18 mouse cellular contexts compared by ENCODE assay signal in the genomic region with DNA sequence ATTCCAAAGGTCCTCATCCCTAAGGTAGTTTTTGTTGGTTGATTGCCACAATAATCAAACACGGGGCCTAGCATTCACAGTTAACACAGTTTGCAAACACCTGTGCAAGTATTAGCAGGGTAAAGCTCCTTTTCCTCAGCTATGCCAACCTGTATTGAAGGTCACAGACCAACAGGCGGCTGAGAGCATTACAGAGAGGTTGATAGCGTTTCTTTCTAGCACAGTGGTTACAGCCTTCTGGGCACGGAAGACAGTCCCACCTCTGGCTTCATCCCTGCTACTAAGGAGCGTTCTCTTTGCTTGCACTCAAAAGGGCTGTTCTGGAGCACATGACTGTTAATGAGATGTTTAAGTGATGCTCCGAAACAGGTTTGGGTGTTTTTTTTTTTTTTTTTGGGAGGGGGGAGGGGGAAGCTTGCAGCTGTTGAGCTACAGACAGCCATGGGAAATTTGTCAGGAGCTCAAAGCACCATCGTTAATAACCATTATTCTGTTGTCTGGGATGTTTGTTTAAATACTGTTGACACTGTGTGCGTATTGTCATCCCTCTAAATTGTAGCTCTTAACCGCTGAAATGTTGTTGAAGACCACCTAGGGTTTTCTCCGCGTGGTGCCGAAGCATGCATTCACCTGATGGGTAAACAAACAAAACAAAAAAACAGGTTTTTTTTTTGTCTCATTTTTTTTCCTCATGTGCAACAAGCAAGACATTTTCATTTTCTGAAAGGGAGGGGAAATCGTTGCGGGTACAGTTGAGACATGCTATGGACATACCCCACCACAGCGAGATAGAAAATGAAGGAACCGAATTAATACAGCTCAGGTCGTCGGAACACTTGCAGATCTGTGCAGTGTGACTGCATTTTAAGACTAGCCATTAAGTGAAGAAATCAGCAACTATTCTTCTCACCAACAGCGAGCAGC. TPM values are rescaled to one million over a fixed set of nuclear protein-coding genes. Genes with fewer than 3 reads are reported as not detected.
DNase-seq lines count a peak whose midpoint lies in the region; ATAC-seq and TF ChIP-seq lines count a peak whose summit lies in the region.
"Had no signal": no experiment of that assay in that cellular context is flagged by ENCODE, and none has a peak within 500 bp of the region (broad histone marks: within the 10 kb centered on the region; RNA-seq: fewer than 3 reads in every experiment).

No protein-coding gene starts in this region.

- H3K9me3 ChIP-seq in heart, embryonic 13.5 days = 0 out of 2 replicates have a peak, but pooled peaks cover 2% of the 10 kb centered on the region
- H3K9me3 ChIP-seq in ES-E14 (ENCODE audit: control insufficient read depth, insufficient read depth, low read depth, low read length) = no peaks in the 10 kb centered on the region
- H3K9me3 ChIP-seq in forebrain, embryonic 12.5 days = no peaks in the 10 kb centered on the region
- H3K9me3 ChIP-seq in midbrain, embryonic 14.5 days (ENCODE audit: control insufficient read depth, low read length) = no peaks in the 10 kb centered on the region
- H3K9me3 ChIP-seq: G1E had no signal

- 3% methylated on average over 19 of the region's 19 CpGs for WGBS in heart, embryonic 13.5 days
- under 1% methylated on average over 19 of the region's 19 CpGs for WGBS in forebrain, embryonic 12.5 days
- 2% methylated on average over 19 of the region's 19 CpGs for WGBS in midbrain, embryonic 14.5 days

- intact Hi-C loops in heart, postnatal 36 days (cut with DNase I) = no loop called here
- intact Hi-C loops in left cerebral cortex, adult 2 months (cut with DNase I) = no loop called here

- 0 out of 2 replicates have a peak overlapping the region, but pooled peaks have one; percentile 5 for H3K4me3 ChIP-seq in heart, embryonic 13.5 days
- H3K4me3 ChIP-seq in ES-E14 (ENCODE audit: insufficient read depth in 1 of 2, low read depth in 1 of 2, low read length in 2 of 2, poor library complexity in 1 of 2, severe bottlenecking in 1 of 2) = no peak overlapping the region
- H3K4me3 ChIP-seq in forebrain, embryonic 12.5 days (replicated peaks) = peak overlapping the region; percentile 44
- H3K4me3 ChIP-seq in midbrain, embryonic 14.5 days (replicated peaks; ENCODE audit: low read depth, low read length) = peak overlapping the region; percentile 26
- no peak overlapping the region for H3K4me3 ChIP-seq in left cerebral cortex, adult 2 months

- H3K9ac ChIP-seq in heart, embryonic 13.5 days = no peak overlapping the region
- H3K9ac ChIP-seq in ES-E14 (ENCODE audit: insufficient read depth, low read depth, low read length, poor library complexity, severe bottlenecking) = no peak overlapping the region
- H3K9ac ChIP-seq in forebrain, embryonic 12.5 days = peak overlapping the region; percentile 58
- H3K9ac ChIP-seq in midbrain, embryonic 14.5 days (replicated peaks; ENCODE audit: low read length) = no peak overlapping the region
- H3K9ac ChIP-seq: lung, embryonic 14.5 days had no signal

- in situ Hi-C loops in ES-E14 (cut with MboI; ENCODE audit: low sequenced_read_pairs in 2 of 2, unreplicated experiment in 2 of 2) = no loop called here

- ATAC-seq in heart, embryonic 13.5 days (ENCODE audit: extremely low read depth, insufficient number of reproducible peaks, low FRiP score, low TSS enrichment) = no peak
- no peak for ATAC-seq in forebrain, embryonic 12.5 days (ENCODE audit: low FRiP score)
- ATAC-seq in midbrain, embryonic 14.5 days (ENCODE audit: low FRiP score, low TSS enrichment) = no peak
- ATAC-seq: intestine, embryonic 16.5 days had no signal

- H3K4me1 ChIP-seq in heart, embryonic 13.5 days = peaks cover 14% of the 10 kb centered on the region
- H3K4me1 ChIP-seq in ES-E14 (ENCODE audit: control insufficient read depth in 2 of 2, insufficient read depth in 2 of 2, low read length in 2 of 2, poor library complexity in 1 of 2) = 0 out of 4 replicates have a peak, but pooled peaks cover 0 to 1% of the 10 kb centered on the region in 2 experiments
- peaks cover 76% of the 10 kb centered on the region for H3K4me1 ChIP-seq in forebrain, embryonic 12.5 days
- H3K4me1 ChIP-seq in midbrain, embryonic 14.5 days (ENCODE audit: control insufficient read depth, insufficient read depth, low read length) = peaks cover 11% of the 10 kb centered on the region; the same call in 1 of the 2 replicates

- peaks cover 100% of the 10 kb centered on the region for H3K27me3 ChIP-seq in heart, embryonic 13.5 days (replicated peaks)
- peaks cover 77% of the 10 kb centered on the region for H3K27me3 ChIP-seq in forebrain, embryonic 12.5 days
- peaks cover 86% of the 10 kb centered on the region for H3K27me3 ChIP-seq in midbrain, embryonic 14.5 days (ENCODE audit: control insufficient read depth, insufficient read depth, low read length)

- H3K4me2 ChIP-seq in heart, embryonic 13.5 days = no peak overlapping the region; the same call in 1 of the 2 replicates
- peak overlapping the region; percentile 66 for H3K4me2 ChIP-seq in forebrain, embryonic 12.5 days
- H3K4me2 ChIP-seq in midbrain, embryonic 14.5 days (ENCODE audit: low read length) = peak overlapping the region; percentile 51

- no peak for DNase-seq in heart, postnatal 36 days
- DNase-seq in ES-E14 (ENCODE audit: low read depth, low spot score) = no peak
- no peak for DNase-seq in midbrain, embryonic 14.5 days
- no peak for DNase-seq in cerebellum, postnatal 36 days
- DNase-seq in kidney, adult 9 months = no peak
- no peak for DNase-seq in left cerebral cortex, adult 2 months (ENCODE audit: extremely low spot score in 1 of 2, low spot score in 2 of 2)
- DNase-seq: adrenal gland, postnatal 36 days; cerebellum, adult 11 months; heart, postnatal 14 days; kidney, postnatal 36 days; liver; lung, embryonic 14.5 days had no signal

- H3K27ac ChIP-seq in heart, embryonic 13.5 days (replicated peaks) = no peak overlapping the region
- no peak overlapping the region for H3K27ac ChIP-seq in ES-E14 (ENCODE audit: insufficient read depth, low read depth, low read length, poor library complexity, severe bottlenecking)
- H3K27ac ChIP-seq in forebrain, embryonic 12.5 days = peak overlapping the region; percentile 85
- H3K27ac ChIP-seq in midbrain, embryonic 14.5 days (replicated peaks; ENCODE audit: low read depth, low read length) = no peak overlapping the region
- no peak overlapping the region for H3K27ac ChIP-seq in left cerebral cortex, adult 2 months

- TF ChIP-seq CTCF in left cerebral cortex, adult 2 months (IDR thresholded peaks at IDR 0.05) = no peak

- H3K36me3 ChIP-seq in heart, embryonic 13.5 days = no peaks in the 10 kb centered on the region
- H3K36me3 ChIP-seq in ES-E14 (ENCODE audit: control insufficient read depth, insufficient read depth, low read length, poor library complexity, severe bottlenecking) = no peaks in the 10 kb centered on the region
- H3K36me3 ChIP-seq in forebrain, embryonic 12.5 days (replicated peaks) = no peaks in the 10 kb centered on the region; the same call in 1 of the 2 replicates
- H3K36me3 ChIP-seq in midbrain, embryonic 14.5 days (ENCODE audit: control insufficient read depth, insufficient read depth, low read length) = no peaks in the 10 kb centered on the region
- H3K36me3 ChIP-seq: G1E had no signal

TF ChIP-seq in ES-E14, 5 proteins besides CTCF, POLR2A, EP300 and RAD21:
- TF ChIP-seq ZC3H11A (IDR thresholded peaks at IDR 0.05; ENCODE audit: borderline replicate concordance, low read depth, low read length) (no peak), CHD2 (IDR thresholded peaks at IDR 0.05; ENCODE audit: low read depth, low read length) (no peak), MAFK (IDR thresholded peaks at IDR 0.05; ENCODE audit: insufficient read depth, low read depth, low read length) (no peak), HCFC1 (IDR thresholded peaks at IDR 0.05; ENCODE audit: borderline replicate concordance, insufficient read depth, low read length) (no peak), ZNF384 (IDR thresholded peaks at IDR 0.05; ENCODE audit: low read depth, low read length) (peak; percentile 69; the same call in 1 of the 2 replicates)
TF ChIP-seq in ES-E14: peak in this region for 1.

RNA-seq across cellular contexts. Expression of a gene that starts 6.9 kb away (rescaled TPM):
- polyA plus RNA-seq in heart, embryonic 13.5 days (2015; fragmentation: Nextera tagmentation; extraction: Ambion mirVana) = 19.2 and 19.5 TPM in 2 replicates
- 10 to 100 TPM; 16.4 to 18.2 TPM for total RNA-seq in heart, postnatal 36 days (2021)
- 19.7 and 23.7 TPM in 2 replicates for total RNA-seq in ES-E14 (2012; rRNA removed)
- 63.1 and 65.4 TPM in 2 replicates for polyA plus RNA-seq in forebrain, embryonic 12.5 days (2016; fragmentation: Nextera tagmentation; extraction: Ambion mirVana)
- 38.9 and 43.1 TPM in 2 replicates for polyA plus RNA-seq in midbrain, embryonic 14.5 days (2014; fragmentation: Nextera tagmentation; extraction: Ambion mirVana)
- 10 to 100 TPM; 47.0 to 52.3 TPM for total RNA-seq in left cerebral cortex, adult 2 months (2021)

RNA-seq across cellular contexts. Expression of a gene that starts 7.1 kb away (rescaled TPM):
- polyA plus RNA-seq in heart, embryonic 13.5 days (2015; fragmentation: Nextera tagmentation; extraction: Ambion mirVana) = not detected in 2 replicates
- not detected for total RNA-seq in heart, postnatal 36 days (2021)
- not detected in 2 replicates for total RNA-seq in ES-E14 (2012; rRNA removed)
- 104 TPM in 2 replicates for polyA plus RNA-seq in forebrain, embryonic 12.5 days (2016; fragmentation: Nextera tagmentation; extraction: Ambion mirVana)
- 3.4 and 5.5 TPM in 2 replicates for polyA plus RNA-seq in midbrain, embryonic 14.5 days (2014; fragmentation: Nextera tagmentation; extraction: Ambion mirVana)
- 10 to 100 TPM; 10.9 to 14.1 TPM for total RNA-seq in left cerebral cortex, adult 2 months (2021)
- total RNA-seq: adrenal gland, postnatal 36 days; G1E; heart, postnatal 14 days had no signal
- polyA plus RNA-seq: G1E; gonadal fat pad, adult 2 months; intestine, embryonic 16.5 days; lung, embryonic 14.5 days; small intestine, adult 2 months had no signal

Comparison
In these comparisons a context has a peak if more than half of its experiments do, and no peak if none do; other contexts are left out.
1. H3K4me3 ChIP-seq: peak in heart, embryonic 13.5 days (single experiment), forebrain, embryonic 12.5 days (single experiment) and midbrain, embryonic 14.5 days (single experiment); none in ES-E14 (0 of 2) and left cerebral cortex, adult 2 months (single experiment).
2. RNA of a gene that starts 7.1 kb away (total RNA-seq): 10.9 to 14.1 TPM in left cerebral cortex, adult 2 months; not detected in heart, postnatal 36 days and not detected in ES-E14; every median in the first group is over 10 times any median in the second.